Mouse (Mus musculus): ENCODE measurements around the gene Hinfp. TPM values are rescaled to one million over a fixed set of nuclear protein-coding genes. Genes with fewer than 3 reads are reported as not detected.

The Hinfp gene
- 30.5 and 38.4 TPM in 2 replicates for polyA plus RNA-seq (2015; fragmentation: Nextera tagmentation; extraction: Ambion mirVana)

- peak within 1 kb of the TSS; percentile 74 for H3K27ac ChIP-seq
- H3K27me3 ChIP-seq = no peaks in the 10 kb centered on the region
- ATAC-seq = peak; percentile 100
- H3K36me3 ChIP-seq (ENCODE audit: poor library complexity, severe bottlenecking) = peaks cover 27% of the 10 kb centered on the region
- H3K4me2 ChIP-seq = peak within 1 kb of the TSS; percentile 87
- H3K9me3 ChIP-seq (replicated peaks) = no peaks in the 10 kb centered on the region
- under 1% methylated on average over 54 of the region's 54 CpGs for WGBS
- H3K9ac ChIP-seq = peak within 1 kb of the TSS; percentile 95
- peaks cover 15% of the 10 kb centered on the region for H3K4me1 ChIP-seq
- peak within 1 kb of the TSS; percentile 98 for H3K4me3 ChIP-seq
Measured at GRCm38 (mm10) chr9:44305466-44306079, at the start of gene Hinfp. Hinfp (minus strand) TSS chr9:44305671.

DNA sequence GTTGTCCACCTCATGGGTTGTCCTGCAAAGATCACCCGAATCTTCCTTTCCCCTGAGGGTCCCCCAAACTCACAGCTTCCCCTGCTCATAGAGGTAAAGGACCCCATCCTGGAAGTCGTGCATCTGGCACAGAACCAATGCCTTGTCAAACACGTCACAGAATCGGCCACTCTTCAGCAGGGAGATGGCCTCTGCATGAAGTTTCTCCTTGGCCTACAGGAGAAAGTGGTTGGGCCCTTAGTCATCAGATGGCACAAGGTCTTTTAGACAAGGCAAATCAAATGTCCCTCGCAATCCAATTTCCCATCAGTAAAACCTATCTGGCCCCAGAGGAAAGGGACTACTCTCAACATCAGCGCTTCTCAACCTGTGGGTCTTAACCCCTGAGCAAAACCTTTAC lies 47.7 kb upstream of the Hinfp start:
- Histone ChIP-seq H3K9ac (no peak overlapping the region), H3K36me3 (ENCODE audit: poor library complexity, severe bottlenecking) (peaks cover 99% of the 10 kb centered on the region), H3K4me2 (no peak overlapping the region), H3K27me3 (no peaks in the 10 kb centered on the region), H3K4me3 (no peak overlapping the region), H3K27ac (no peak overlapping the region), H3K9me3 (replicated peaks) (no peaks in the 10 kb centered on the region), H3K4me1 (no peaks in the 10 kb centered on the region)
- 93% methylated on average over 6 of the region's 6 CpGs for WGBS
- no peak for ATAC-seq

DNA sequence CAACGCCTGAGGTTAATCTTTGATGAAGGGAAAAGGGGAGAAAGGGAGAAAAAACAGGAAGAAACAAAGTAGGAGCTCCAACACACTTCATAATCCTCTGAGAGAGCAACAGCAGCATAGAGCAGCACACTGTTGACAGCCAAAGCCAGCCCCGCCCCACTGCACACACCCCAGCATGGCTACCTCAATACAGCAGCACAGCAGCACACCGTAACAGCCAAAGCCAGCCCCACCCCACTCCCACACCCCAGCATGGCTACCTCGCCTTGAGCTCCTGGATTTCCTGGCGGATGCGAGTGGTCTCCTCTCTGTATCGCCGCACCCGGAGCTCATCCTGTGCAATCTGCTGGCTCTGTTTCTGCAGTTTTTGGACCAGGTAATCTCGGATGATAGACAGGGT lies 46.9 kb upstream of the Hinfp start:
- H3K4me2 ChIP-seq = no peak overlapping the region
- no peak overlapping the region for H3K9ac ChIP-seq
- 92% methylated on average over 10 of the region's 10 CpGs for WGBS

GRCm38 (mm10) chr9:44351396-44351795 lies 45.9 kb upstream of the Hinfp start:
- no peak for ATAC-seq
- no peak overlapping the region for H3K4me3 ChIP-seq
- no peak overlapping the region for H3K27ac ChIP-seq
- H3K27me3 ChIP-seq = no peaks in the 10 kb centered on the region
- peaks cover 99% of the 10 kb centered on the region for H3K36me3 ChIP-seq (ENCODE audit: poor library complexity, severe bottlenecking)
- no peak overlapping the region for H3K9ac ChIP-seq
- H3K9me3 ChIP-seq (replicated peaks) = no peaks in the 10 kb centered on the region
- no peaks in the 10 kb centered on the region for H3K4me1 ChIP-seq
- H3K4me2 ChIP-seq = no peak overlapping the region
- WGBS = 95% methylated on average over 4 of the region's 4 CpGs

More for the DNA sequence above, 46.9 kb upstream of the Hinfp start:
- no peak for ATAC-seq
- Histone ChIP-seq H3K27me3 (no peaks in the 10 kb centered on the region), H3K4me1 (no peaks in the 10 kb centered on the region), H3K27ac (no peak overlapping the region), H3K36me3 (ENCODE audit: poor library complexity, severe bottlenecking) (peaks cover 99% of the 10 kb centered on the region), H3K4me3 (no peak overlapping the region), H3K9me3 (replicated peaks) (no peaks in the 10 kb centered on the region)

GRCm38 (mm10) chr9:44348546-44348945 lies 43.1 kb upstream of the Hinfp start:
- H3K4me1 ChIP-seq = peaks cover 6% of the 10 kb centered on the region; the same call in 1 of the 2 replicates
- no peak for ATAC-seq
- H3K4me2 ChIP-seq = no peak overlapping the region
- 97% methylated on average over 4 of the region's 4 CpGs for WGBS
- H3K4me3 ChIP-seq = no peak overlapping the region
- no peak overlapping the region for H3K9ac ChIP-seq
- H3K9me3 ChIP-seq (replicated peaks) = no peaks in the 10 kb centered on the region
- H3K36me3 ChIP-seq (ENCODE audit: poor library complexity, severe bottlenecking) = peaks cover 79% of the 10 kb centered on the region
- no peak overlapping the region for H3K27ac ChIP-seq
- H3K27me3 ChIP-seq = no peaks in the 10 kb centered on the region

DNA sequence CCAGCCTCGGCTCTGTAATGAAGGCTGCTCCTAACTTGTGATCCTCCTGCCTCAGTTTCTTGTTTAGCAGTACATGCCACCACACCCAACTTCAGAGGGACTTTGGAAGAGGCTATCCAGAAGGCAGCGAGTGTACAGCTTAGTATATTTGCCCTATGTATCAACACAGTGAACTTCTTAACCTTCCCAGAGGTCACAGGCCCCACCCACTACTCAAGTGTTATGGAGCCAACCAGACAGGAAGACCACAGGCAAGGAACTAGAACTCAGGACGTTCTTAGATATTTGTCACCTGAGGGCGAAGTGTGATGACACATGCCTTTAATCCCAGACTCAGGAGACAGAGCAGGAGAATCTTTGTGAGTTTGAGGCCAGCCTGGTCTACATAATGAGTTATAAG lies 42.1 kb upstream of the Hinfp start:
- H3K9ac ChIP-seq = no peak overlapping the region
- H3K4me2 ChIP-seq = no peak overlapping the region
- no peaks in the 10 kb centered on the region for H3K9me3 ChIP-seq (replicated peaks)
- no peaks in the 10 kb centered on the region for H3K27me3 ChIP-seq
- no peak for ATAC-seq
- H3K4me3 ChIP-seq = no peak overlapping the region
- H3K36me3 ChIP-seq (ENCODE audit: poor library complexity, severe bottlenecking) = peaks cover 70% of the 10 kb centered on the region
- WGBS = 94% methylated on average over 4 of the region's 4 CpGs
- H3K4me1 ChIP-seq = peaks cover 14% of the 10 kb centered on the region
- no peak overlapping the region for H3K27ac ChIP-seq

- 96% methylated on average over 8 of the region's 9 CpGs for WGBS
- Histone ChIP-seq H3K4me1 (peaks cover 17% of the 10 kb centered on the region), H3K9me3 (replicated peaks) (no peaks in the 10 kb centered on the region), H3K27ac (no peak overlapping the region), H3K4me3 (no peak overlapping the region), H3K4me2 (no peak overlapping the region), H3K27me3 (no peaks in the 10 kb centered on the region), H3K36me3 (ENCODE audit: poor library complexity, severe bottlenecking) (peaks cover 66% of the 10 kb centered on the region), H3K9ac (no peak overlapping the region)
- no peak for ATAC-seq
Measured at GRCm38 (mm10) chr9:44347166-44347565, 41.7 kb upstream of the Hinfp start.

DNA sequence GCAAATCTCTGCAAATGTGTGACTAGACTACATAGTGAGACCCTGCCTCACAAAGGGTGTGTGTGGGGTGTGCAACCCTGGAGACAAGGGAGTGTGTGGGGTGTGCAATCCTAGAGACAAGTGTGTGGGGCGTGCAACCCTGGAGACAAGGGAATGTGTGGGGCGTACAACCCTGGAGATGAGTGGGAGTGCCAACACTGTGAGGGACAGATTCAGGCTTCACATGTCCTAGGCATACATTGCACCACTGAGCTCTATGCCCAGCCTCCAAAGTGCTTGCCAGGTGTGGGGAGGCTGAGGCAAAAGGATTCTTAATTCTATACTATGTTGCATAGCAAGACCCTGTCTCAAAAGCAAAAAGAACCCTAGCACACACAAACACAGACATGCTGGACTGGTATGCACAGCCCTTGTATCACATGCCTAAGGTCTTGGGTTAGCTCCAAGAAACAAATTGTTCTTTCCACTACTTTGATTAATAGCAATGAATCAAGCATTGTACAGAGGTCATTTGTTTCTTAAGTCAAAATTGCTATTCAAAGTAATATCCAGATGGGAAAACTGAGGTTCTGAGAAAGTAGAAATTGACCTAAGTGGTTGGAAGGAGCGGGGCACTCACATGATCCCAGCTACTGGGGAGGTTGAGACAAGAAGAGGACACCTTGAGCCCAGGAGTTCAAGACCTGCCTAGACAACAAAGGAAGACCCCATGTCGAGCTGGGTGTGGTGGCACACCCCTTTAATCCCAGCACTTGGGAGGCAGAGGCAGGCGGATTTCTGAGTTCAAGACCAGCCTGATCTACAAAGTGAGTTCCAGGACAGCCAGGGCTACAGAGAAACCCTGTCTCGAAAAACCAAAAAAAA lies 40.3 kb upstream of the Hinfp start:
- 89% methylated on average over 6 of the region's 6 CpGs for WGBS
- no peak for ATAC-seq
- H3K36me3 ChIP-seq (ENCODE audit: poor library complexity, severe bottlenecking) = peaks cover 59% of the 10 kb centered on the region

GRCm38 (mm10) chr9:44343781-44344421 lies 38.4 kb upstream of the Hinfp start, which contains the start of gene Hmbs:
Hmbs (minus strand) TSS chr9:44344228.
- Histone ChIP-seq H3K9ac (peak within 1 kb of the TSS; percentile 80), H3K4me3 (peak within 1 kb of the TSS; percentile 84), H3K9me3 (replicated peaks) (no peaks in the 10 kb centered on the region), H3K27me3 (no peaks in the 10 kb centered on the region), H3K4me2 (peak within 1 kb of the TSS; percentile 71), H3K27ac (peak within 1 kb of the TSS; percentile 96), H3K36me3 (ENCODE audit: poor library complexity, severe bottlenecking) (peaks cover 55% of the 10 kb centered on the region), H3K4me1 (peaks cover 17% of the 10 kb centered on the region)
- peak; percentile 98 for ATAC-seq
- under 1% methylated on average over 39 of the region's 39 CpGs for WGBS

More for the DNA sequence above, 40.3 kb upstream of the Hinfp start:
- H3K9ac ChIP-seq = no peak overlapping the region
- H3K4me3 ChIP-seq = no peak overlapping the region
- no peak overlapping the region for H3K4me2 ChIP-seq
- no peak overlapping the region for H3K27ac ChIP-seq
- peaks cover 17% of the 10 kb centered on the region for H3K4me1 ChIP-seq
- H3K27me3 ChIP-seq = no peaks in the 10 kb centered on the region
- H3K9me3 ChIP-seq (replicated peaks) = no peaks in the 10 kb centered on the region

- ATAC-seq = no peak
- H3K9ac ChIP-seq = peak overlapping the region; percentile 80
Measured at GRCm38 (mm10) chr9:44343290-44343689, 37.8 kb upstream of the Hinfp start.

DNA sequence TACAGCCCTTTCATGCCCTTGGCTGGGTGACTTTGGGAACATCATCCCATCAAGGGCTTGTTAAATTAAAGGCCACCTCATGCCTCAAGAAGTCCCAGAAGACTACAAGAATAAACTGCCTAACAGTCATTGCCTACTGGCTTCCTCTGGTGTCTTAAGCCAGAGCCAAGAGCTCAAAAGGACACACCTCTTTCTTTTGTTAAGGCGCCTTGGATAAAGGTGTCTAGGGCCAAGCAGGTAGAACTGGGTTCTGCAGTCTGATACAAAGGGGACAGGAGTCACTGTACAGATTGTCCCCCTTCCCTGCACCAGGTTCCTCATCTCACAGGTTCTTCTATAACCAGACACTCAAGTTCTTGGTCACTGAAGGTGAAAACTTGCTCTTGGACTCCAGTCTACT lies 37.1 kb upstream of the Hinfp start:
- Histone ChIP-seq H3K4me2 (peak overlapping the region; percentile 71; the same call in 1 of the 2 replicates), H3K27ac (no peak overlapping the region), H3K4me3 (no peak overlapping the region), H3K27me3 (no peaks in the 10 kb centered on the region), H3K9ac (no peak overlapping the region; the same call in 1 of the 2 replicates), H3K36me3 (ENCODE audit: poor library complexity, severe bottlenecking) (peaks cover 55% of the 10 kb centered on the region), H3K4me1 (peaks cover 20% of the 10 kb centered on the region), H3K9me3 (replicated peaks) (no peaks in the 10 kb centered on the region)
- ATAC-seq = no peak
- 92% methylated on average over 1 of the region's 1 CpGs for WGBS

More at GRCm38 (mm10) chr9:44343290-44343689, 37.8 kb upstream of the Hinfp start:
- 13% methylated on average over 6 of the region's 6 CpGs for WGBS
- Histone ChIP-seq H3K27me3 (no peaks in the 10 kb centered on the region), H3K4me2 (peak overlapping the region; percentile 71), H3K4me1 (peaks cover 17% of the 10 kb centered on the region), H3K27ac (peak overlapping the region; percentile 96), H3K9me3 (replicated peaks) (no peaks in the 10 kb centered on the region), H3K4me3 (peak overlapping the region; percentile 84), H3K36me3 (ENCODE audit: poor library complexity, severe bottlenecking) (peaks cover 55% of the 10 kb centered on the region)

DNA sequence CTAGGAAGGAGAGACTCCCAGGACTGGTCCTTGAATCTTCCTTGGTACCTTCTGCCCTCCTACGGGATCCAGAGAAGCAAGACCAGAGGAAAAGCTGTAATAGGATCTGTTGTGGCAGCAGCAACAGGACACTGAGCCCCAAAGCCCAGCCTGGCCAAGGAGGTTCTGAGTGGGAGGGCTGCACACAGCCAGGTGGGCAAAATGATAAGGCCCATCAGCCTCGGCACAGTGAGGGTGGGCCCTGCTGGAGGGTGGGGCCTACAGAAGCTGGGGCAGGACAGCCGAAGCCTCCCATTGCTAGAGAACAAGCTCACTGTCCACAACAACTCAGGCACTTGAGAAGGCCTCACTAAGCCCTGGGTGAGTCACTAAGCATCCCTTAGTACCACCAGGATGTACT lies 36.7 kb upstream of the Hinfp start:
- ATAC-seq = no peak
- no peak overlapping the region for H3K4me3 ChIP-seq
- H3K4me1 ChIP-seq = peaks cover 25% of the 10 kb centered on the region
- H3K27me3 ChIP-seq = no peaks in the 10 kb centered on the region
- H3K4me2 ChIP-seq = no peak overlapping the region
- H3K9ac ChIP-seq = no peak overlapping the region
- no peak overlapping the region for H3K27ac ChIP-seq
- peaks cover 55% of the 10 kb centered on the region for H3K36me3 ChIP-seq (ENCODE audit: poor library complexity, severe bottlenecking)
- no peaks in the 10 kb centered on the region for H3K9me3 ChIP-seq (replicated peaks)
- 94% methylated on average over 3 of the region's 3 CpGs for WGBS
